Mouse (Mus musculus): ENCODE data around the gene Pglyrp1. TPM values are rescaled to one million over a fixed set of nuclear protein-coding genes. Genes with fewer than 3 reads are reported as not detected.

The Pglyrp1 gene
- polyA plus RNA-seq, 1 experiment, result 93.4 TPM

DNA sequence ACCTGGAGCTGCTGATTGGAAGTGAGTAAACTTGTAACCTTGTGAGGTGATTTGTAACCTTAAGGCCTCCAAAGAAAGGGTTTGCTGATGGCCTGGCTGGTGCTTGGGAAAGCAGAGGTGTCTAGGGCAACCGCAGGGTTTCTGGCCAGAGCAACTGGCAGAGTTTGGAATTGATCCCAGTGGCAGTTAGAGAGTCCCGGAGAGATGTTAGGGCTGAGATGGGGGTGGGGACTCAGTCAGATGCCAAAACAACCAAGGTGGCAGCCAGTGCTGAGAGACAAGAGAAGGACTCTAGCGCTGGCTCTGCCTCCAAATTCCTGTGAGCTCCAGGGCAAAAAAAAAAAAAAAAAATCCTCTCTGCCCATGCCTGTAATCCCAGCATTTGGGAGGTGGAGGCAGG lies 46.8 kb downstream of the Pglyrp1 start:
- WGBS, result 79% methylated on average over 3 of the region's 3 CpGs
- Histone ChIP-seq H3K27ac (ENCODE audit: insufficient read depth, low read length) (no peak overlapping the region), H3K4me3 (ENCODE audit: extremely low read depth, insufficient read depth, insufficient read length) (no peak overlapping the region), H3K4me1 (ENCODE audit: control insufficient read depth, insufficient read depth, insufficient read length) (no peaks in the 10 kb centered on the region), H3K36me3 (ENCODE audit: control insufficient read depth, insufficient read depth, low read length) (no peaks in the 10 kb centered on the region), H3K27me3 (ENCODE audit: control insufficient read depth, insufficient read depth, low read length) (peaks cover 3% of the 10 kb centered on the region; the same call in 1 of the 2 replicates)
- no peak for TF ChIP-seq POLR2A (IDR thresholded peaks at IDR 0.05; ENCODE audit: low read depth, low read length)
- no peak for TF ChIP-seq CTCF (IDR thresholded peaks at IDR 0.05; ENCODE audit: extremely low read depth, insufficient read depth, insufficient read length, insufficient replicate concordance)
- DNase-seq (ENCODE audit: low read depth in 1 of 2, low spot score in 2 of 2), result no peak

DNA sequence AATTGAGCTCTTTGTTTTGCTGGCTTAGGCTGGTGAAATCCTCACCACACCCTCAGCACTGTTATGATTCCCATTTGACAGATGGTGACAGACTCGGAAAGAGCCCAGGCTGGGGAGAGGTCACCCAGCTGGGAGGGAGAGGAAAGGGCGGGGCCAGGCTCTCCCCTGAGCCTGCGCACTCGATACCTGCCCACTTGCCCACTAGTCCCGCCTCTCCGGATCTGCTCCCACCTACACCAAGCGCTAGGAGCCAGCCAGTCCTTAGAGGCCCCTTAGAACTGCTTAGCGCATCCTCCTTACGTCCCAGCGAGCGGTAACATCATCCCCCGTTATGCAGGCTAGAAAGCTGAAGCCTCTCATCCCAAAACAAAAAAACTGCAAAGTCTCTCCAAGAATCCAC lies 49.9 kb downstream of the Pglyrp1 start:
- TF ChIP-seq POLR2A (IDR thresholded peaks at IDR 0.05; ENCODE audit: low read depth, low read length), result no peak
- no peak for TF ChIP-seq CTCF (IDR thresholded peaks at IDR 0.05; ENCODE audit: extremely low read depth, insufficient read depth, insufficient read length, insufficient replicate concordance)
- WGBS, result 8% methylated on average over 12 of the region's 12 CpGs
- H3K27ac ChIP-seq (ENCODE audit: insufficient read depth, low read length), result no peak overlapping the region
- no peaks in the 10 kb centered on the region for H3K36me3 ChIP-seq (ENCODE audit: control insufficient read depth, insufficient read depth, low read length)
- no peak overlapping the region for H3K4me3 ChIP-seq (ENCODE audit: extremely low read depth, insufficient read depth, insufficient read length)
- peaks cover 13% of the 10 kb centered on the region for H3K27me3 ChIP-seq (ENCODE audit: control insufficient read depth, insufficient read depth, low read length)
- peak in 1 of 2 experiments; percentile 16 for DNase-seq (ENCODE audit: low read depth in 1 of 2, low spot score in 2 of 2)
- peaks cover 2% of the 10 kb centered on the region; the same call in 1 of the 2 replicates for H3K4me1 ChIP-seq (ENCODE audit: control insufficient read depth, insufficient read depth, insufficient read length)

DNA sequence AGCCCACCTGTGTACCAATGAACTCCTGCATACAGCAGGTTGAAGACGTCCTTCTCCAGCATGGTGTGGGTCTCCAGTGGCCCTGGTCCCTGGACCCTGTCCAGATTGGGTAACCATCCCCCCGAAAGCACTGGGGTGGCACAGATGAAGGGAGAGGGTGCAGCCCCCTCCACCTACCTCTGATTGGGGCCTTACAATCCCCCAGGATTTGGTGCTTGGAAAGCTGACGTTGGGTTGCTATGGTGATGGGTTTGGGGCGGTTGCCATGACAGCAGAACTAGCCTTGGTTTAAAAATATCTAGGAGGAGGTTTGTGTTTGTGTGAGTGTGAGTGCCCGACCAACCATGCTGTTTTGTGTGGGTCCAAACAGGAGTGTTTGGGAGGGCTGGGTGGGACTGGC lies 51.7 kb downstream of the Pglyrp1 start:
- H3K27ac ChIP-seq (ENCODE audit: insufficient read depth, low read length), result no peak overlapping the region
- peaks cover 20% of the 10 kb centered on the region for H3K27me3 ChIP-seq (ENCODE audit: control insufficient read depth, insufficient read depth, low read length)
- H3K36me3 ChIP-seq (ENCODE audit: control insufficient read depth, insufficient read depth, low read length), result no peaks in the 10 kb centered on the region
- WGBS, result 57% methylated on average over 5 of the region's 5 CpGs
- no peak for DNase-seq (ENCODE audit: low read depth in 1 of 2, low spot score in 2 of 2)
- H3K4me1 ChIP-seq (ENCODE audit: control insufficient read depth, insufficient read depth, insufficient read length), result peaks cover 2% of the 10 kb centered on the region; the same call in 1 of the 2 replicates
- TF ChIP-seq POLR2A (IDR thresholded peaks at IDR 0.05; ENCODE audit: low read depth, low read length) (no peak), CTCF (IDR thresholded peaks at IDR 0.05; ENCODE audit: extremely low read depth, insufficient read depth, insufficient read length, insufficient replicate concordance) (no peak)
- no peak overlapping the region for H3K4me3 ChIP-seq (ENCODE audit: extremely low read depth, insufficient read depth, insufficient read length)

DNA sequence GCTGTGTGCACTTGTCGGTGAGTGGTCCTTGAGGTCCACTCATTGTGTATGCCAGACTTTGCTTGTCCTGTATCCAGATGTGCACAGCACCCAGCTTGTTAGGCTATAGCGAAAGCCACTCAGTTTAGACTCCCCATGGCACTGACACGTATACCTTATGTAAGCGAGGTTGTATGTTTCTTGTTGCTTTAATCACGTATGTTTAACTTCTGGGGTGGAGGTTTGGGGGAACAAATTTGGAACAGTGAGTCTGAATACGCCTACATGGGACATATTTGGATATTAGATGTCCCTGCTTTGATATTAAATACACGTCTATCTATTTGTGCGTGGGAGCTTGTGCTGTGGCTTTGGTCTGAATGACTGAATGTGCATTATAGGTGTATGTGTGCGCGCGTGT lies 52.1 kb downstream of the Pglyrp1 start:
- Histone ChIP-seq H3K27ac (ENCODE audit: insufficient read depth, low read length) (no peak overlapping the region), H3K36me3 (ENCODE audit: control insufficient read depth, insufficient read depth, low read length) (no peaks in the 10 kb centered on the region), H3K4me1 (ENCODE audit: control insufficient read depth, insufficient read depth, insufficient read length) (peaks cover 2% of the 10 kb centered on the region; the same call in 1 of the 2 replicates), H3K4me3 (ENCODE audit: extremely low read depth, insufficient read depth, insufficient read length) (no peak overlapping the region), H3K27me3 (ENCODE audit: control insufficient read depth, insufficient read depth, low read length) (peaks cover 20% of the 10 kb centered on the region)
- no peak for DNase-seq (ENCODE audit: low read depth in 1 of 2, low spot score in 2 of 2)
- 82% methylated on average over 11 of the region's 11 CpGs for WGBS
- TF ChIP-seq CTCF (IDR thresholded peaks at IDR 0.05; ENCODE audit: extremely low read depth, insufficient read depth, insufficient read length, insufficient replicate concordance) (no peak), POLR2A (IDR thresholded peaks at IDR 0.05; ENCODE audit: low read depth, low read length) (no peak)

DNA sequence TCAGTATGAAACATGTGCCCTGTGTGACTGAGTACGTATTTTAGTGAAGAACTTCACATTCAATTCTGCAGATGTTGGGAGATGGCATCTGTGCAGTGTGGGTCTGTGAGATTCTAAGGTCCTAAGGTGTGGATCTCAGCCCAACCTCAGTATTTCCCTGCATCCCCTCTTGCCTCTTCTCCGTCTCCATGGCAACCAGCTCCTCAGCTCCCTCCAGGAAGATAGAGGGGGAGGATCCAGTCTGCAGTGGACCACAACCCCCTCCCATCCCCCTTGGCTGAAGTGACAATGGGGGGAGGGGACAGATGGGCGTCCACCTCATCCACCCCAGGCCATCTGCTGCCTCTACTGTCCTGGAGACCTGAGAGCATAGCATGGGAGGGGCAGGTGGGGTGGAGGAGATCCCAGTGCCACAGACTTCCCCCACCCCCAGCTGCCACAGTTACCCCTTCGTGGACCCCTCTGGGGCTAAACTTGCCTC lies 52.6 kb downstream of the Pglyrp1 start:
- WGBS, result 60% methylated on average over 4 of the region's 4 CpGs
- no peak for TF ChIP-seq CTCF (IDR thresholded peaks at IDR 0.05; ENCODE audit: extremely low read depth, insufficient read depth, insufficient read length, insufficient replicate concordance)
- Histone ChIP-seq H3K27ac (ENCODE audit: insufficient read depth, low read length) (no peak overlapping the region), H3K27me3 (ENCODE audit: control insufficient read depth, insufficient read depth, low read length) (peaks cover 20% of the 10 kb centered on the region), H3K36me3 (ENCODE audit: control insufficient read depth, insufficient read depth, low read length) (no peaks in the 10 kb centered on the region), H3K4me3 (ENCODE audit: extremely low read depth, insufficient read depth, insufficient read length) (no peak overlapping the region), H3K4me1 (ENCODE audit: control insufficient read depth, insufficient read depth, insufficient read length) (peaks cover 2% of the 10 kb centered on the region; the same call in 1 of the 2 replicates)
- DNase-seq (ENCODE audit: low read depth in 1 of 2, low spot score in 2 of 2), result no peak

DNA sequence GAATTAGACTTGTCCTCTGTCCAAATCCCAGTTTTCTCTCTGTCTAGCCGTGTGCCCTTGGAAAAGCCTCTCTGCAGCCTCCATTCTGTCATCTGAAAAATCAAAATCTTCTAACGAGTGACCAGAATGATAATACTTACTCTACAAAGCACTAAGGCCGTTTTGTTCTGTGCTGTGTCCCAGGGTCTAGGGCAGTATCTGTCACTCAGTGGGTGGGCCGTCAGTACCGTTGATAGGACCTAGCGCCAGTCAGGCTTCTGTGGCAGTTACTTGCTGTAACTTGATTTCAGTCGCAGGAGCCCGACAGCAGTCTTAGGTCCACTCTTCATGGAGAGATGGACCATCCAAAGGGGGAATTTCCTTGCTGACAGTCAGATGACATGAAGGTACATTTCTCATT lies 53.2 kb downstream of the Pglyrp1 start:
- H3K27me3 ChIP-seq (ENCODE audit: control insufficient read depth, insufficient read depth, low read length), result peaks cover 20% of the 10 kb centered on the region
- H3K4me3 ChIP-seq (ENCODE audit: extremely low read depth, insufficient read depth, insufficient read length), result no peak overlapping the region
- H3K36me3 ChIP-seq (ENCODE audit: control insufficient read depth, insufficient read depth, low read length), result no peaks in the 10 kb centered on the region
- WGBS, result 35% methylated on average over 8 of the region's 8 CpGs
- H3K4me1 ChIP-seq (ENCODE audit: control insufficient read depth, insufficient read depth, insufficient read length), result peaks cover 2% of the 10 kb centered on the region; the same call in 1 of the 2 replicates
- DNase-seq (ENCODE audit: low read depth in 1 of 2, low spot score in 2 of 2), result no peak
- TF ChIP-seq POLR2A (IDR thresholded peaks at IDR 0.05; ENCODE audit: low read depth, low read length) (no peak), CTCF (IDR thresholded peaks at IDR 0.05; ENCODE audit: extremely low read depth, insufficient read depth, insufficient read length, insufficient replicate concordance) (no peak)
- H3K27ac ChIP-seq (ENCODE audit: insufficient read depth, low read length), result no peak overlapping the region

DNA sequence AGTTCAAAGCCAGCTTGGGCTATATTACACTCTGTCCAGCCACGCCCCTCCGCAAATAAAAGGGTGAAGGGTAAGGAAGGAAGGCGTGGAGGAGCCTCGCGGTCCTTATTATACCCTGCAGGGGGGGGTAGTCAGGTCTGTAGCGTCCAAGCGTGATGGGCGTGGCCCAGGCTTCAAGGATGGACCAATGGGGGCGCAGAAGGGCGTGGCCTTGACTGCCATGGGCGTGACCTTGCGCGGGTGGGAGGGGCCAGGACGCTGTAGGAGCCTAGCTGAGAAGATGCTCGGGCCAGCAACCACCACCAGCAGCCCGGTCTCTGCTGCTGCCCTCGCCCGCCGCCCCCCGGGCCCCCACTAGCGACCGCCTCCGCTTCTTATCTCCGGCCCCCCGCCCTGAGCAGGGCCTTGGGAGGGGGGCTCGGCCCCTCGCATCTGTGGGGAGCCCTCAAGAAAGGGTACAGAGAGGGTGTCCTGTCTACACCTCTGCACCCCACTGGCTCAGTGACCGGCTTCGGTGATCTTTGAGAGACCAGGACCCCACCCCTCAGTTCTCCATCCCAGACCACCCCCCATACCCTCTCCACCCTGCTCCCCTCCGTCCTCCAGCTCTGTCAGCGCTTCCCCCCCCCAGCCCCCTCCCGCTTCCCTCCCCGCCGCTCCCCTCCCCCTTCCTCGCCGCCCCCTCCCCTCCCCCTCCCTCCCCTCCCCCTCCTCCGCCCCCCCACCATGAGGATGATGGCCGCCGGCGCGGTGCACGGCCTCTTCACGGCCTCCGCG lies 54.2 kb downstream of the Pglyrp1 start, which contains the start of gene Nova2:
TSS of gene Nova2 (plus strand) at position 727 of the 777 bp plus-strand sequence.
- peak; percentile 23 to 39 for DNase-seq (ENCODE audit: low read depth in 1 of 2, low spot score in 2 of 2)
- Histone ChIP-seq H3K4me3 (ENCODE audit: extremely low read depth, insufficient read depth, insufficient read length) (peak within 1 kb of the TSS; percentile 33; the same call in 1 of the 2 replicates), H3K27ac (ENCODE audit: insufficient read depth, low read length) (no peak within 1 kb of the TSS), H3K4me1 (ENCODE audit: control insufficient read depth, insufficient read depth, insufficient read length) (peaks cover 2% of the 10 kb centered on the region; the same call in 1 of the 2 replicates), H3K27me3 (ENCODE audit: control insufficient read depth, insufficient read depth, low read length) (peaks cover 20% of the 10 kb centered on the region), H3K36me3 (ENCODE audit: control insufficient read depth, insufficient read depth, low read length) (no peaks in the 10 kb centered on the region)
- TF ChIP-seq CTCF (IDR thresholded peaks at IDR 0.05; ENCODE audit: extremely low read depth, insufficient read depth, insufficient read length, insufficient replicate concordance), result no peak
- no peak for TF ChIP-seq POLR2A (IDR thresholded peaks at IDR 0.05; ENCODE audit: low read depth, low read length)
- 4% methylated on average over 31 of the region's 45 CpGs for WGBS
